Mouse (Mus musculus) stomach, postnatal 0 days (tissue): ENCODE data around the gene Ap2s1.

ENCODE experiments used
- CTCF ChIP-seq: IDR thresholded peaks from 2 replicates; pipeline ENCODE4 v1.5.1; 2016; ENCODE audit warnings: antibody characterized with exemption, low read depth, mild to moderate bottlenecking, moderate library complexity
- EP300 ChIP-seq: optimal IDR thresholded peaks from 2 replicates; pipeline ENCODE3; 2016; ENCODE audit warnings: antibody characterized with exemption

GRCm38 (mm10) chr7:16781555-16781815 is 43.3 kb downstream of the Ap2s1 start:
- TF ChIP-seq CTCF (no peak), EP300 (no peak)
